Mouse (Mus musculus): Measurements from ENCODE around the gene Podxl2.

- TF ChIP-seq CTCF (IDR thresholded peaks at IDR 0.05; ENCODE audit: insufficient read depth, low read length) = no peak
- TF ChIP-seq POLR2A (IDR thresholded peaks at IDR 0.05; ENCODE audit: borderline replicate concordance, extremely low read depth, low read depth, low read length) = no peak
These were observed 74.7 kb downstream of the Podxl2 start for GRCm38 (mm10) chr6:88800191-88800590.

Measured in lung, adult 2 months (tissue).